Mouse (Mus musculus) E14TG2a.4 (cell line): Measurements from ENCODE around the gene Adam20.
"Not testable (repeated sequence)": the region's sequence is repeated elsewhere in the genome, so short reads cannot be mapped to it uniquely, and the experiment has no call there.

Source experiments
- H3K27me3 ChIP-seq: 2 replicates; pipeline ENCODE4 v1.6.1; 2014; ENCODE audit warnings: low read length, control low read depth; ENCODE audit not compliant: insufficient read depth
- H3K36me3 ChIP-seq: 2 replicates; pipeline ENCODE4 v1.6.1; 2014; ENCODE audit warnings: low read length, control low read depth; ENCODE audit not compliant: insufficient read depth
- H3K4me1 ChIP-seq: replicated peaks from 2 replicates; pipeline ENCODE4 v1.6.1; 2014; ENCODE audit warnings: low read depth, low read length, control low read depth
- H3K4me3 ChIP-seq: replicated peaks from 2 replicates; pipeline ENCODE4 v1.5.1; 2014; ENCODE audit warnings: mild to moderate bottlenecking, low read length
- H3K9me3 ChIP-seq: 2 replicates; pipeline ENCODE4 v1.6.1; 2014; ENCODE audit warnings: low read length, control low read depth
- CTCF ChIP-seq: conservative IDR thresholded peaks from 2 replicates; pipeline ENCODE4 v1.5.1; 2014; ENCODE audit warnings: low read length
- NANOG ChIP-seq: IDR thresholded peaks from 2 replicates; pipeline ENCODE4 v1.6.1; 2014; ENCODE audit warnings: borderline replicate concordance, low read length, mixed read lengths
- POU5F1 ChIP-seq: IDR thresholded peaks from 2 replicates; pipeline ENCODE4 v1.6.1; 2014; ENCODE audit warnings: low read length, borderline replicate concordance

Adam20 gene

GRCm38 (mm10) chr8:40792973-40793372 is at the start of gene Adam20:
Gene Adam20 (plus strand): TSS chr8:40793273.
- H3K4me1 ChIP-seq, H3K9me3 ChIP-seq, H3K27me3 ChIP-seq, H3K36me3 ChIP-seq, H3K4me3 ChIP-seq: not testable (repeated sequence)

DNA sequence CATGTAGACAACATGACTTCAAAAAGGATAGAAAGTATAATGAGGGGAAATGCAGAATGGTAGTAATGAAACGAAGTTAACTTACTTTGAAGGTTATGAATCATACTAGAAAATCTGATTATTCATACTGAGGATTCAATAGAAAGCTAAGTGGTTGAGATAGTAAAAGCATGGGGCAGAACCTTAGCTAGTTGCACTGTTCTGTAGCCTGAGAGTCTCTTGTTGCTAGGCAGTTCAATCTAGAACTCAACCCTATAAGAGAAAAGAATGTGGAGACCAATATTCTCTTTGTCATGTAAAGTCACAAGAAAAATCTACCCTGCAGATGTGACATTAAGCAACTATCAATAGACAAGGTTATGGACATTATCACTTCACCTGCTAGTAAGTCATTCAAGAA is 41.2 kb upstream of the Adam20 start, which contains the start of gene Adam25:
Gene Adam25, plus strand, starts transcription at position 301 of the 400 bp plus-strand sequence.
- H3K36me3 ChIP-seq, result not testable (repeated sequence)

GRCm38 (mm10) chr8:40783320-40783719 is 9.8 kb upstream of the Adam20 start:
- Histone ChIP-seq H3K4me3 (no peak overlapping the region), H3K9me3 (no peaks in the 10 kb centered on the region), H3K27me3 (no peaks in the 10 kb centered on the region), H3K4me1 (no peaks in the 10 kb centered on the region), H3K36me3 (no peaks in the 10 kb centered on the region)
- no peak for TF ChIP-seq CTCF
- TF ChIP-seq POU5F1, result no peak
- TF ChIP-seq NANOG, result no peak

More for the DNA sequence above, 41.2 kb upstream of the Adam20 start, which contains the start of gene Adam25:
- H3K4me3 ChIP-seq, H3K9me3 ChIP-seq, H3K4me1 ChIP-seq, H3K27me3 ChIP-seq: not testable (repeated sequence)

- Histone ChIP-seq H3K4me3 (no peak overlapping the region), H3K27me3 (no peaks in the 10 kb centered on the region), H3K36me3 (no peaks in the 10 kb centered on the region), H3K9me3 (no peaks in the 10 kb centered on the region), H3K4me1 (no peaks in the 10 kb centered on the region)
- no peak for TF ChIP-seq CTCF
- no peak for TF ChIP-seq POU5F1
- TF ChIP-seq NANOG, result no peak
Observed at GRCm38 (mm10) chr8:40803379-40804079, 10.5 kb downstream of the Adam20 start.
